In the genomic region with DNA sequence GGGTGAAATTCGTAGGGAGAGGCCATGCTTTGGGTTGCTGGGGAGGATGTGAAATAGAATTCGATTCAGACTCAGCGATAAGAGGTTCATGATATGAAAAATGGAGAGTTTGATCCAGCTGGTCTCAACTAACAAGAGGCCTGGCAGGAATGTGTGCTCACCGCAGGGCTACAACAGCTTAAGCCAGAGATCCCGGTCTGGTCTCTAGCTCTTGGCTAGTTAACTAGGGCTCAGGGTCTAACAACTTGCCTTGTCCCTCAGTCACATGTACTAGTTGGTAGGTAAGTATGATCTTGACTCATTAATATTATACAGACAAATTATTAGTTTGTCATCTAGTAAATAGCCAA, we compare ENCODE assay signal across 9 mouse cellular contexts. TPM values are rescaled to one million over a fixed set of nuclear protein-coding genes. Genes with fewer than 3 reads are reported as not detected.
DNase-seq lines count a peak whose midpoint lies in the region; ATAC-seq lines count a peak whose summit lies in the region.
"Had no signal": no experiment of that assay in that cellular context is flagged by ENCODE, and none has a peak within 500 bp of the region (broad histone marks: within the 10 kb centered on the region; RNA-seq: fewer than 3 reads in every experiment).

No protein-coding gene starts in this region.

- H3K36me3 ChIP-seq in lung, embryonic 16.5 days (ENCODE audit: control insufficient read depth, insufficient read depth, low read length), result peaks cover 2% of the 10 kb centered on the region
- H3K36me3 ChIP-seq in forebrain, embryonic 15.5 days, result peaks cover 3% of the 10 kb centered on the region
- peaks cover 3% of the 10 kb centered on the region for H3K36me3 ChIP-seq in midbrain, embryonic 13.5 days

- no peak overlapping the region for H3K4me2 ChIP-seq in lung, embryonic 16.5 days (ENCODE audit: low read depth, low read length)
- no peak overlapping the region for H3K4me2 ChIP-seq in forebrain, embryonic 15.5 days (replicated peaks)
- H3K4me2 ChIP-seq in midbrain, embryonic 13.5 days (replicated peaks), result no peak overlapping the region
- H3K4me2 ChIP-seq: midbrain, embryonic 12.5 days had no signal

- H3K27ac ChIP-seq in lung, embryonic 16.5 days (ENCODE audit: low read length), result no peak overlapping the region
- no peak overlapping the region for H3K27ac ChIP-seq in forebrain, embryonic 15.5 days (replicated peaks)
- H3K27ac ChIP-seq in midbrain, embryonic 13.5 days, result no peak overlapping the region
- H3K27ac ChIP-seq: midbrain, embryonic 12.5 days had no signal

- ATAC-seq in lung, embryonic 16.5 days (ENCODE audit: low read depth), result 0 out of 2 replicates have a peak, but pooled peaks have one; percentile 17
- 0 out of 2 replicates have a peak, but pooled peaks have one; percentile 35 for ATAC-seq in forebrain, embryonic 15.5 days (replicated peaks)
- peak; percentile 57 for ATAC-seq in midbrain, embryonic 13.5 days

- 46% methylated on average over 5 of the region's 5 CpGs for WGBS in lung, embryonic 16.5 days
- WGBS in forebrain, embryonic 15.5 days, result 66% methylated on average over 5 of the region's 5 CpGs
- 57% methylated on average over 5 of the region's 5 CpGs for WGBS in midbrain, embryonic 13.5 days

- H3K4me1 ChIP-seq in lung, embryonic 16.5 days (replicated peaks; ENCODE audit: control insufficient read depth, insufficient read depth, low read length), result no peaks in the 10 kb centered on the region; the same call in 1 of the 2 replicates
- peaks cover 6% of the 10 kb centered on the region for H3K4me1 ChIP-seq in forebrain, embryonic 15.5 days
- H3K4me1 ChIP-seq in midbrain, embryonic 13.5 days (replicated peaks), result peaks cover 5% of the 10 kb centered on the region; the same call in 1 of the 2 replicates

- H3K9me3 ChIP-seq in lung, embryonic 16.5 days (ENCODE audit: control insufficient read depth, low read length), result no peaks in the 10 kb centered on the region
- no peaks in the 10 kb centered on the region for H3K9me3 ChIP-seq in forebrain, embryonic 15.5 days
- no peaks in the 10 kb centered on the region for H3K9me3 ChIP-seq in midbrain, embryonic 13.5 days
- H3K9me3 ChIP-seq: midbrain, embryonic 12.5 days had no signal

- no peak overlapping the region for H3K9ac ChIP-seq in lung, embryonic 16.5 days (ENCODE audit: low read length)
- no peak overlapping the region for H3K9ac ChIP-seq in forebrain, embryonic 15.5 days (replicated peaks)
- H3K9ac ChIP-seq in midbrain, embryonic 13.5 days (replicated peaks), result no peak overlapping the region

- peak; percentile 95 for DNase-seq in heart, adult 11 months
- DNase-seq in heart, adult 18-20 months, result no peak
- DNase-seq in lung, postnatal 36 days, result no peak
- no peak for DNase-seq in yolk sac, embryonic 10.5 days (ENCODE audit: low spot score)
- DNase-seq in B cell, adult 2 months, result no peak

- H3K27me3 ChIP-seq in lung, embryonic 16.5 days (ENCODE audit: control insufficient read depth, insufficient read depth, low read depth, low read length), result no peaks in the 10 kb centered on the region
- no peaks in the 10 kb centered on the region for H3K27me3 ChIP-seq in forebrain, embryonic 15.5 days
- peaks cover 40% of the 10 kb centered on the region for H3K27me3 ChIP-seq in midbrain, embryonic 13.5 days

- no peak overlapping the region for H3K4me3 ChIP-seq in lung, embryonic 16.5 days (ENCODE audit: low read length)
- no peak overlapping the region for H3K4me3 ChIP-seq in forebrain, embryonic 15.5 days
- H3K4me3 ChIP-seq in midbrain, embryonic 13.5 days (replicated peaks), result no peak overlapping the region
- H3K4me3 ChIP-seq: midbrain, embryonic 12.5 days had no signal

RNA-seq across cellular contexts. Expression of a gene that starts 15.2 kb away (rescaled TPM):
- total RNA-seq in heart, adult 18-20 months (2021), result 10 to 100 TPM; 14.9 to 16.3 TPM
- polyA plus RNA-seq in lung, embryonic 16.5 days (2015; fragmentation: Nextera tagmentation; extraction: Ambion mirVana), result 25.5 and 27.4 TPM in 2 replicates
- 20.3 and 23.6 TPM in 2 replicates for polyA plus RNA-seq in forebrain, embryonic 15.5 days (2015; fragmentation: Nextera tagmentation; extraction: Ambion mirVana)
- polyA plus RNA-seq in midbrain, embryonic 13.5 days (2015; fragmentation: Nextera tagmentation; extraction: Ambion mirVana), result 20.3 and 24.1 TPM in 2 replicates

RNA-seq across cellular contexts. Expression of a gene that starts 15.2 kb away (rescaled TPM):
- total RNA-seq in heart, adult 18-20 months (2021), result 10 to 100 TPM; 12.0 to 15.7 TPM
- 34.5 and 35.5 TPM in 2 replicates for polyA plus RNA-seq in lung, embryonic 16.5 days (2015; fragmentation: Nextera tagmentation; extraction: Ambion mirVana)
- 85.3 and 92.9 TPM in 2 replicates for polyA plus RNA-seq in forebrain, embryonic 15.5 days (2015; fragmentation: Nextera tagmentation; extraction: Ambion mirVana)
- 83.1 and 86.8 TPM in 2 replicates for polyA plus RNA-seq in midbrain, embryonic 13.5 days (2015; fragmentation: Nextera tagmentation; extraction: Ambion mirVana)
